Mouse (Mus musculus) liver, adult 2 months (tissue): ENCODE results near the gene Map2. TPM values are rescaled to one million over a fixed set of nuclear protein-coding genes. Genes with fewer than 3 reads are reported as not detected.

Experiments
- DNase-seq: peaks from one replicate; pipeline ENCODE4 v3.0.0-alpha.2; 2011; ENCODE audit warnings: low read depth, low spot score; ENCODE audit errors: extremely low read depth
- H3K27ac ChIP-seq: fragments of 200-500 bp; replicated peaks from 2 replicates; pipeline ENCODE4 v1.5.1; 2012; ENCODE audit warnings: low read depth, mild to moderate bottlenecking, control low read depth, inconsistent platforms, low read length; ENCODE audit not compliant: insufficient read depth
- H3K27me3 ChIP-seq: fragments of 200-500 bp; 2 replicates; pipeline ENCODE4 v1.6.1; 2012; ENCODE audit warnings: mild to moderate bottlenecking, moderate library complexity, low read length, inconsistent platforms; ENCODE audit not compliant: control insufficient read depth, insufficient read depth
- H3K36me3 ChIP-seq: fragments of 200-500 bp; 2 replicates; pipeline ENCODE4 v1.6.1; 2012; ENCODE audit warnings: low read length, inconsistent platforms; ENCODE audit not compliant: control insufficient read depth, insufficient read depth
- H3K4me1 ChIP-seq: fragments of 200-500 bp; 2 replicates; pipeline ENCODE4 v1.6.1; 2011; ENCODE audit warnings: low read length; ENCODE audit not compliant: control insufficient read depth, insufficient read depth
- H3K4me3 ChIP-seq: fragments of 200-500 bp; 2 replicates; pipeline ENCODE4 v1.5.1; 2011; ENCODE audit warnings: low read depth, mild to moderate bottlenecking, control low read depth, low read length, moderate library complexity; ENCODE audit not compliant: insufficient read depth
- H3K79me2 ChIP-seq: fragments of 200-500 bp; 2 replicates; pipeline ENCODE4 v1.6.1; 2012; ENCODE audit warnings: inconsistent platforms, mild to moderate bottlenecking, low read length, moderate library complexity; ENCODE audit not compliant: control insufficient read depth, insufficient read depth
- H3K9ac ChIP-seq: fragments of 200-500 bp; 2 replicates; pipeline ENCODE4 v1.6.1; 2012; ENCODE audit warnings: low read depth, mild to moderate bottlenecking, control low read depth, inconsistent platforms, low read length
- CTCF ChIP-seq: fragments of 200-500 bp; IDR thresholded peaks from 2 replicates; pipeline ENCODE4 v1.5.1; 2011; ENCODE audit warnings: low read depth, low read length, control low read depth
- POLR2A ChIP-seq: fragments of 200-500 bp; IDR thresholded peaks from 2 replicates; pipeline ENCODE4 v1.6.1; 2011; ENCODE audit warnings: low read length, control low read depth; ENCODE audit not compliant: insufficient read depth; ENCODE audit errors: extremely low read depth
- WGBS: fragments of 180-500 bp; shearing (Covaris S2); methylation state at CpG from one replicate; pipeline ENCODE4 v1.1.7; 2018; 5-methylcytosine and 5-hydroxymethylcytosine counted together
- polyA plus RNA-seq: library from polyadenylated mRNA; depleted of rRNA; stranded (reverse); fragments of >200 nt; gene quantifications from 2 replicates; pipeline ENCODE4 v1.2.3, GENCODE M21; 2012
- total RNA-seq: library from RNA; depleted of rRNA; stranded (reverse); fragments of >200 nt; gene quantifications from 2 replicates; pipeline ENCODE4 v1.2.3, GENCODE M21; 2014

Map2 gene
- total and polyA plus RNA-seq, 2 experiments, result 0.45 to 1.0 TPM

DNA sequence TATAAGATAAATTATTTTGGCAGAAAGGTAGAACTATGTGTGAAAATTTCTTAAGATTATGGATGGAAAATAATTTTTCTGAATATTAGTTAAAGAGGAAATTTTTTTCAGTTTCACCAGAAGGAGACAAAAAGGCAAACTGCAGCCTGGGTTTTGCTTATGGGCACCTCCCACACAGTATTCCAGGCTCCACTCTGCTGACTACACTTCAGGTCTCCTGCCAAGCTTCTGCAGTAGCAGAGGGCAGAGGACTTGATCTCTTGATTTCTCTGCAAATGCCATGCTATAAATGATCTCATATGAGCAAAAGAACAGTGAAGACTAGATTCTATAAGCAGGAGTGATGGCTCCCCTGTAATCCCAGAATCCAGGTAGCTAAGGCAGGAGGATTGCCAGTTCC is 149.9 kb downstream of the Map2 start:
- Histone ChIP-seq H3K36me3 (no peaks in the 10 kb centered on the region), H3K9ac (no peak overlapping the region), H3K4me3 (no peak overlapping the region), H3K27me3 (no peaks in the 10 kb centered on the region), H3K79me2 (no peaks in the 10 kb centered on the region), H3K4me1 (no peaks in the 10 kb centered on the region), H3K27ac (no peak overlapping the region)
- TF ChIP-seq POLR2A (no peak), CTCF (no peak)
- no peak for DNase-seq

GRCm38 (mm10) chr1:66328996-66329395 is 153.9 kb downstream of the Map2 start:
- no peaks in the 10 kb centered on the region for H3K27me3 ChIP-seq
- no peak overlapping the region for H3K9ac ChIP-seq
- no peaks in the 10 kb centered on the region for H3K79me2 ChIP-seq
- H3K4me3 ChIP-seq, result no peak overlapping the region
- TF ChIP-seq POLR2A (no peak), CTCF (no peak)
- DNase-seq, result no peak
- H3K4me1 ChIP-seq, result no peaks in the 10 kb centered on the region
- H3K36me3 ChIP-seq, result no peaks in the 10 kb centered on the region
- WGBS, result 86% methylated on average over 6 of the region's 6 CpGs
- H3K27ac ChIP-seq, result no peak overlapping the region

DNA sequence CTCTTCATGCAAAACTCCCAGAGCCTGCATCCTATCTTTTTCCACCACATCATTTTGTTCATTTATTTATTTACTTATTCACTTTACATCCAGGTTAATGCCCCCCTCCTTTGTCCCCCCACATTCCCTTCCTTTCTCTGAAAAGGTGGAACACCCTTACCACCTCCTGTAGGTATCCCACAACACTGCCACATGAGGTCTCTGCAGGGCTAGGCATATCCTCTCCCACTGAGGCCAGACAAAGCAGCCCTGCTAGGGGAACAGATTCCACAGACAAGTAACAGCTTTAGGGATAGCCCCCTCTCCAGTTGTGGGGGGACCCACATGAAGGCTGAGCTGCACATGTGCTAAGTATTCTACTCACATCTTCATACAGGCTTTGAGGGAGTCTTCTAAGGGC is 154.5 kb downstream of the Map2 start:
- Histone ChIP-seq H3K79me2 (no peaks in the 10 kb centered on the region), H3K27ac (no peak overlapping the region), H3K4me3 (no peak overlapping the region), H3K4me1 (no peaks in the 10 kb centered on the region), H3K27me3 (no peaks in the 10 kb centered on the region), H3K9ac (no peak overlapping the region), H3K36me3 (no peaks in the 10 kb centered on the region)
- no peak for DNase-seq
- TF ChIP-seq POLR2A (no peak), CTCF (no peak)

DNA sequence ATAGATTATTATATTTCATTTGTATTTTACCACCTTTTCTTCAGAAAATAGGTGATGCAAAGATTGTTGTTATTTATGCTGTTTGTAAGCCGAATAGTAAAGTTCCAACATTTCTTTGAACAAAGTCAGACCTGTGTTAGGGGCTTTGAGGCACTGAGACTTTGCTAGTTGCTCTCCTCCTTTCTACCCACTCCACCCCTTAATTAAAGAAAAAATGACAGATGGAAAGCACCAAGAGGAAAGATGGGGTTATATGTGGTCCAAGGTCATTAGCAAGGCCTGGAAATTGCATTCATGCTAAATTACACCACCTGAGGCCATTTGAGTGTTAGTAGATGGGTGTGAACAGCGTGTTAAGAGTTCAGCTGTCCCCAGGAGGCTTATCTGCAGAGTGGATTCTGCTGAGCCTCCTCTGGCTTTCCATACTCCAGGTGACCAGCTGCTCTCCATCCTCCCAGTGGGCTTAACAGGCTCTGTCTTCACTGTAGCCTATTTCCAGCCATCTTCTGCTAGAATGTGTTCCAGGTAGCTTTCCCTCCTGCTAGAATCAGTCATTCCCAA is 160.7 kb downstream of the Map2 start:
- no peaks in the 10 kb centered on the region for H3K79me2 ChIP-seq
- H3K9ac ChIP-seq, result no peak overlapping the region
- no peaks in the 10 kb centered on the region for H3K36me3 ChIP-seq
- no peak for DNase-seq
- H3K4me3 ChIP-seq, result no peak overlapping the region
- H3K27me3 ChIP-seq, result no peaks in the 10 kb centered on the region
- no peak overlapping the region for H3K27ac ChIP-seq
- no peak for TF ChIP-seq CTCF
- TF ChIP-seq POLR2A, result no peak
- WGBS, result 84% methylated on average over 2 of the region's 2 CpGs
- no peaks in the 10 kb centered on the region for H3K4me1 ChIP-seq

DNA sequence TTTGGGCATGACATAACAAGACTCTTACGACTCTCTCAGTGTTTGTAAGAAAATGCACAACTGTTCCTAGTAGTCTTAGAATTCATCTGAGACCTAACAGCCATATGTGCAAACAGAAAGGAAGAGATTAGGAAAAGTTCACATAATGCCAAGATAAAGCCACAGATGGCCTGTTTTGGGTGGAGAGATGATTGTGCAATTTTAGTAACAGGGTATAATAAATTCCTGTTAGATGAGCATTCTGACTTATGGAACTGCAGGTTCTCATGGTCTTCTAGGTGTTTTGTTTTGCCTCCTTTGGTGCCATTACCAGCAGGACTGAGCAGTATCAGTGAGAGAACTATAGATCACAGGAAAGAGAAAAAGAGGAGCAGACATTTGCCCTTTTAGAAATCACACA is 164.1 kb downstream of the Map2 start:
- no peaks in the 10 kb centered on the region for H3K4me1 ChIP-seq
- TF ChIP-seq CTCF (no peak), POLR2A (no peak)

GRCm38 (mm10) chr1:66348404-66349165 is 173.5 kb downstream of the Map2 start:
- DNase-seq, result no peak
- Histone ChIP-seq H3K27me3 (no peaks in the 10 kb centered on the region), H3K9ac (no peak overlapping the region), H3K36me3 (no peaks in the 10 kb centered on the region), H3K4me1 (no peaks in the 10 kb centered on the region), H3K79me2 (no peaks in the 10 kb centered on the region), H3K4me3 (no peak overlapping the region), H3K27ac (no peak overlapping the region)
- no peak for TF ChIP-seq CTCF
- no peak for TF ChIP-seq POLR2A
- WGBS, result 77% methylated on average over 8 of the region's 8 CpGs

More for the DNA sequence above, 164.1 kb downstream of the Map2 start:
- Histone ChIP-seq H3K36me3 (no peaks in the 10 kb centered on the region), H3K79me2 (no peaks in the 10 kb centered on the region), H3K27ac (no peak overlapping the region), H3K9ac (no peak overlapping the region), H3K4me3 (no peak overlapping the region), H3K27me3 (no peaks in the 10 kb centered on the region)
- WGBS, result 90% methylated on average over 1 of the region's 1 CpGs
- DNase-seq, result no peak
